Mouse (Mus musculus) hindbrain, embryonic 12.5 days (tissue): Measurements from ENCODE around the gene Dact2. TPM values are rescaled to one million over a fixed set of nuclear protein-coding genes. Genes with fewer than 3 reads are reported as not detected.
A peak's percentile ranks its signal among the peaks of the same experiment; 100 is the strongest.

Experiments
- ATAC-seq: fragments of 200-750 bp; cut with Nextera tagmentation; 2 replicates; pipeline ENCODE4 v1.8.0; 2017; ENCODE audit warnings: moderate TSS enrichment; ENCODE audit not compliant: low FRiP score
- H3K27ac ChIP-seq: fragments of 300-500 bp; sonication (generic); 2 replicates; pipeline ENCODE4 v1.5.1; 2016; ENCODE audit warnings: mild to moderate bottlenecking
- H3K27me3 ChIP-seq: fragments of 300-500 bp; sonication (generic); 2 replicates; pipeline ENCODE4 v1.6.1; 2016; ENCODE audit warnings: mild to moderate bottlenecking
- H3K36me3 ChIP-seq: fragments of 300-500 bp; sonication (generic); 2 replicates; pipeline ENCODE4 v1.6.1; 2016; ENCODE audit warnings: mild to moderate bottlenecking
- H3K4me1 ChIP-seq: fragments of 300-500 bp; sonication (generic); 2 replicates; pipeline ENCODE4 v1.6.1; 2016
- H3K4me2 ChIP-seq: fragments of 300-500 bp; sonication (generic); replicated peaks from 2 replicates; pipeline ENCODE4 v1.6.1; 2016; ENCODE audit warnings: mild to moderate bottlenecking
- H3K4me3 ChIP-seq: fragments of 300-500 bp; sonication (generic); 2 replicates; pipeline ENCODE4 v1.5.1; 2016; ENCODE audit warnings: mild to moderate bottlenecking
- H3K9ac ChIP-seq: fragments of 300-500 bp; sonication (generic); 2 replicates; pipeline ENCODE4 v1.6.1; 2016; ENCODE audit warnings: mild to moderate bottlenecking, moderate library complexity
- H3K9me3 ChIP-seq: fragments of 300-500 bp; sonication (generic); replicated peaks from 2 replicates; pipeline ENCODE4 v1.6.1; 2016; ENCODE audit warnings: mild to moderate bottlenecking
- WGBS: fragments of 180-500 bp; shearing (Covaris S2); methylation state at CpG from one replicate; pipeline ENCODE4 v1.1.7; 2016; 5-methylcytosine and 5-hydroxymethylcytosine counted together
- polyA plus RNA-seq: library from polyadenylated mRNA; unstranded; fragments of >200 nt; fragmentation: Nextera tagmentation; extraction: Ambion mirVana; gene quantifications from 2 replicates; pipeline ENCODE4 v1.2.1, GENCODE M21; 2016

Dact2 gene
- polyA plus RNA-seq, 1 experiment from 2014 or later: 1.3 TPM

DNA sequence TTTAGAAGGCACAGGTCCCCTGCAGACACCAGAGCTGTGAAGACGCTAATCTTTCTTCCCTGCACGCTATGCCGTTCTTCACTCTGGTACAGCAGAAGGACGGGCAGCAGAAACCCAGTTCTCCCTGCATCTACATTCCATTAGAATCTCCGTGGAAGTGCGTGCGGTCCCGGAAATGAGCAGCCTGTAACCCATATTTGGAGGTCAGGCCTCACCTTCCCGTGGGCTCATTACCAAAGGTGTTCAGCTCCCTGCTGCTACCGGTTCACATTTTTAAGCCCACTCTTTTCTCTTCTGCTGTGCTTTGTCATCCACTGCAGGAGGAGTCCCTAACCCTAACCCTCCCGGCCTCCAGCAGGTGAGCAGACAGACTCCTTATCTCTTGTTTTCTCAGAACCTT, 34.7 kb downstream of the Dact2 start:
- Histone ChIP-seq H3K9ac (no peak overlapping the region), H3K4me2 (no peak overlapping the region), H3K36me3 (no peaks in the 10 kb centered on the region), H3K27me3 (no peaks in the 10 kb centered on the region), H3K4me3 (no peak overlapping the region), H3K27ac (no peak overlapping the region), H3K4me1 (peaks cover 34% of the 10 kb centered on the region), H3K9me3 (no peaks in the 10 kb centered on the region)
- WGBS: 74% methylated on average over 11 of the region's 11 CpGs
- no peak for ATAC-seq

DNA sequence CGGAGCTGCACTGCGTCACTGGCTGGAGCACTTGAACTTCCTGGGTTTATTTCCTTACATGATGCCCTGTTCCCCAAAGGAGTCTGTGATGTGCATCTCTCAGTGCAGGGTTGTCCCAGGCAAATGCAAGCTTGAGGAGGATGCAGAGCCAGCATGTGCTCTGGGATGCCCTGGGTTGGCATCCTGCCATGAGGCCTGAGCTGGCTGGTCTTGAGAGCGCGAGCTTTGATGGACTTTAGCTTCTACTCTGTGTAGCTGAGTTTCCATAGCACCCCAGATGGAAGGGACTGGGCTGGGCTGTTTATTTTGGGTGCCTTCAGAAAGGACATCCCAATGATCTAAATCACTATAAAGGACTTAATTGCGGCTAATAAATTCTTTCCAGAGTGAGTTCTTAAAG, 36.5 kb downstream of the Dact2 start:
- Histone ChIP-seq H3K4me2 (no peak overlapping the region), H3K4me1 (peaks cover 40% of the 10 kb centered on the region), H3K9me3 (no peaks in the 10 kb centered on the region), H3K27ac (no peak overlapping the region), H3K27me3 (no peaks in the 10 kb centered on the region), H3K4me3 (no peak overlapping the region), H3K9ac (no peak overlapping the region), H3K36me3 (no peaks in the 10 kb centered on the region)
- 86% methylated on average over 5 of the region's 5 CpGs for WGBS
- no peak for ATAC-seq

DNA sequence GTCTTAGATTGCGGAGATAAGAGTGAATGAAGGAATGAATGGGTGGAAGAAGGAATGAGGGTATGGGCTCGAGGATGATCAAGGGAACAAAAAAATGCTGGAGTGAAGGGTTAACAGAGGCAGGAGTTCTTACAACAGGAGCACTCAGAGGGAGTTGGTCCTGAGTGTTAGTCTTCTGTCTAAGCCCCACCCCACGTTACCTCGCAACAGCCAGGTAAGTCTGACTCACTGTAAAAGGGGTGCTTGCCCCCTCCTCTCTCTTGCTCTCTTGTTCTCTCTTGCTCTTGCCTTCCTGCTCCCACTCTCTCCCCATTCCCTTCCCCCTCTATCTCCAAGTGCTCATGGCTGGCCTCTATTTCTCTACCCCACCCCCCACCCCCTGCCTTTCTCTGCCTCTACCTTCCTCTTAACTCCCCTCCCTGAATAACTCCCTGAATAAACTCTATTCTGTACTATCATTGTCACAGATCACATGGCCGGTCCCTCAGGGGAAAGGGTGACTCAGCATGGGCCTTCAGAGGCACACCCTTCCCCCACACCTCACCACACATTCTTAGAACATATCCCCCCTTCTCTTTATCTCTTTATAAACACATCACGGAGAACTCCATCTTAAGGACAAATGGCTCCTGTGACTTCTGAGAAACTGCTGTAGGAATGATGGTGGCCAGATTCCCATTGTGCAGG, 37.2 kb downstream of the Dact2 start:
- no peak overlapping the region for H3K9ac ChIP-seq
- no peak overlapping the region for H3K27ac ChIP-seq
- 66% methylated on average over 6 of the region's 6 CpGs for WGBS
- H3K4me1 ChIP-seq: peaks cover 40% of the 10 kb centered on the region
- H3K36me3 ChIP-seq: no peaks in the 10 kb centered on the region
- H3K4me3 ChIP-seq: no peak overlapping the region
- H3K9me3 ChIP-seq: no peaks in the 10 kb centered on the region
- H3K27me3 ChIP-seq: no peaks in the 10 kb centered on the region
- H3K4me2 ChIP-seq: no peak overlapping the region
- ATAC-seq: no peak

DNA sequence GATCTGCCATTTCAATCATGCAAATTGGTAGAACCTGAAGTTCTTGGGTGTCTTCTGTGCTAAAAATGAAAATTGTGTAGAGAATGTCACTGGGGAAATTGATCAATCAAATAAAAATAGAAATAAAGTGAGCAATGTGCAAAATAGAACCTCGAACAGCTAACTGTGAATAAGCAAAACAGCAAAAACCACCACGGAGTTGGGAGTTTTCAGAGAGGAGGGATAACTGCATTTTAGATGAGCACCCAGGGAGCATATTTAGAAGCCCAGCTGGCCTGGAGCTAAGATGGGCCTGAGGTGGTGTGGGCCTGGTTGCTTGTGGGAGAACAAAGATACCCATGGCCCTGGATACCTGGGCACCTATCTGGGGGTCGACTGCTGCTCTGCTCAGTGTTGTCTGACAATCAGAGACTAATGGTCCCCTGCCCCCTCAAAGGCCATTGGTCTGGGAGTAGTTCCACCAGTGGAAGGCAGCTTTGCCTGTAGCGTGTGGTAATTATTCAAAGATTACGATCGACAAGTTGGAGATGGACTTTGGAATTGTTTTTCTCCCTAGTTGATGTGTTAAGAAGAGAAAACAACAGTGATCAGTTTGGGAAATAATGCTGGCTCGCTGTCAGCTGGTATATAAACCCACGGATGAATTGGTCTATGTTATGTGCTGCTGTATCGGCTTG, 38.0 kb downstream of the Dact2 start:
- H3K4me2 ChIP-seq: peak overlapping the region; percentile 40
- no peak overlapping the region for H3K9ac ChIP-seq
- no peaks in the 10 kb centered on the region for H3K27me3 ChIP-seq
- peak overlapping the region; percentile 66; the same call in 1 of the 2 replicates for H3K27ac ChIP-seq
- no peaks in the 10 kb centered on the region for H3K9me3 ChIP-seq
- H3K4me1 ChIP-seq: peaks cover 40% of the 10 kb centered on the region
- WGBS: 60% methylated on average over 9 of the region's 9 CpGs
- no peaks in the 10 kb centered on the region for H3K36me3 ChIP-seq
- no peak overlapping the region for H3K4me3 ChIP-seq
- no peak for ATAC-seq

DNA sequence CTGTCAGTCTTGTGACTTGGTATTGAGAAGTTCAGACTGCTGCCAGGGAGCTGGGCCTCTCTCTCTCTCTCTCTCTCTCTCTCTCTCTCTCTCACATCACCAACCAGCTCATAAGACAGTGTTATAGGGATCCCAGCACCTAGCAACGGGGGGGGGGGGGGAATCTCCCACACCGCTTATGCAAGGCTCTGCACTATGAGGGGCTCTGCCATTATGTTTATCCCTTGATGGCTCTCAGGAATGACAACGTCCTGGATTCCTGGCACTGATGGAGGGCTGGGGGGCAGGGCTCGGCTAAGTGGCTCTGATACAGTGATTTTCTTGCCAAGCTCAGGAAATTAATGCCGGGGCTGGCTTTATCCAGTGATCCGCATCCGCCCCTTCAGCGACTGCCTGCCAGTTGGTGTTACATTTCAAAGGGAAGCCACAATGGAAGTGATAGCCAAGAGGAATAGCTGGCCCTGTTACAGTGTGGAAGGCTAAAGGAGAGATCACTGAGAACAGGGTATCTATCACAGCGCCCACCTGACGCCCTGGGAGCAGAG, 38.7 kb downstream of the Dact2 start:
- 1% methylated on average over 10 of the region's 10 CpGs for WGBS
- Histone ChIP-seq H3K27ac (peak overlapping the region; percentile 66; the same call in 1 of the 2 replicates), H3K4me2 (peak overlapping the region; percentile 40), H3K9me3 (no peaks in the 10 kb centered on the region), H3K4me3 (no peak overlapping the region), H3K27me3 (no peaks in the 10 kb centered on the region), H3K36me3 (no peaks in the 10 kb centered on the region), H3K4me1 (peaks cover 40% of the 10 kb centered on the region), H3K9ac (no peak overlapping the region)
- ATAC-seq: peak; percentile 85

DNA sequence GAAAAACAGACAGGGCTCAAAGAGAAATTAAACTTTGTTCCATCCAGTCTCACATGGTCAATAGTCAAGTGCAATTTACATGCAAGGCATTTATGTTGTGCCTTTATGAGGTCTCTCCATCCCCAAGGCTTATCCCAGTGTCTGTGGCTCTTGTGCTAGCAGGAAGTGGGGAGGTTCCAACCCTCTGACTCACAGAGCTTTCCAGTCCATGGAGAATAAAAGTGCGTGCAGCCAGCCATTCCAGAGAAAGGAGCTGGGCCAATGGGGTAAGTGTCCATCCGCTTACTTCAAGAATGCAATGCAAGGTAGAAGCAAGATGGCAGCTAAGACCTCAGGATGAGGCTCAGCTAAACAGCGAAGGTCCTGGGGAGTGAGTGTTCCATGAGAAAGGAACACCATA, 43.3 kb downstream of the Dact2 start:
- no peaks in the 10 kb centered on the region for H3K9me3 ChIP-seq
- H3K9ac ChIP-seq: no peak overlapping the region
- H3K4me2 ChIP-seq: no peak overlapping the region
- no peak for ATAC-seq
- no peaks in the 10 kb centered on the region for H3K36me3 ChIP-seq
- H3K4me1 ChIP-seq: peaks cover 29% of the 10 kb centered on the region
- peaks cover 7% of the 10 kb centered on the region; the same call in 1 of the 2 replicates for H3K27me3 ChIP-seq
- H3K4me3 ChIP-seq: no peak overlapping the region
- no peak overlapping the region for H3K27ac ChIP-seq
- 90% methylated on average over 3 of the region's 3 CpGs for WGBS

DNA sequence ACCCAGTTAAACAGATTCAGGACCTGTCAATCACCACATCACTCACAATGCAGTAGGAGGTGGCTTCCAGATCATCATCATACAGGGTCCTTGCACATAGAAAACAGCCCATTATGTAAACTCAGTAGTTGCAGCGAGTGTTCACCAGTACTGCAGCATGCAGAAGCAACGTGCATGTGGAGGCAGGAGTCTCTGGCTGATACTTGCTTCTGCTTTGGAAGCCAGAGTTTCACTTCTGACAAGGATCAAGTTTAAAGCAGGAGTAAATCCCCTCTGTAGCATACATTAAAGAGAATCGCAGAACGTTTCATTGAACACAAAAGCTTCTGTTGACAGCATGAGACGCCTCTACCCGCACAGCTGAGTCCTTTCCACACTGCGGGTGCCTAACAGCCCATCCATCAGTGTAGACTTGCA, 46.3 kb downstream of the Dact2 start:
- peaks cover 6% of the 10 kb centered on the region; the same call in 1 of the 2 replicates for H3K4me1 ChIP-seq
- H3K9me3 ChIP-seq: no peaks in the 10 kb centered on the region
- no peaks in the 10 kb centered on the region for H3K36me3 ChIP-seq
- H3K4me2 ChIP-seq: no peak overlapping the region
- no peak overlapping the region for H3K27ac ChIP-seq
- peak; percentile 48 for ATAC-seq
- WGBS: 17% methylated on average over 7 of the region's 7 CpGs
- H3K4me3 ChIP-seq: no peak overlapping the region
- peaks cover 7% of the 10 kb centered on the region; the same call in 1 of the 2 replicates for H3K27me3 ChIP-seq
- no peak overlapping the region for H3K9ac ChIP-seq

Other genes with a start within 250 kb of the Dact2 start
- not detected in 2 replicates for gene Gm7356, start 200.6 kb downstream of the Dact2 start, polyA plus RNA-seq
- gene Gm7358, start 144.8 kb downstream of the Dact2 start, polyA plus RNA-seq: not detected in 2 replicates
- 59.2 and 70.5 TPM in 2 replicates for gene Smoc2, start 75.2 kb upstream of the Dact2 start, polyA plus RNA-seq